Mouse (Mus musculus) forebrain, embryonic 16.5 days (tissue): ENCODE measurements at regions not wholly inside any gene's neighbourhood (a gene's known extent, or its start where the extent isn't known, plus 50 kb on each side); places are given as distances from the start of the nearest gene placed in this dataset.

ENCODE experiments used
- ATAC-seq: fragments of 200-750 bp; cut with Nextera tagmentation; 2 replicates; pipeline ENCODE4 v1.8.0; 2017; ENCODE audit warnings: mild to moderate bottlenecking, moderate library complexity
- H3K27ac ChIP-seq: fragments of 300-500 bp; sonication (generic); 2 replicates; pipeline ENCODE4 v1.5.1; 2014; ENCODE audit warnings: low read length, control low read depth
- H3K27me3 ChIP-seq: fragments of 300-500 bp; sonication (generic); replicated peaks from 2 replicates; pipeline ENCODE4 v1.6.1; 2014; ENCODE audit warnings: low read length; ENCODE audit not compliant: control insufficient read depth, insufficient read depth
- H3K36me3 ChIP-seq: fragments of 300-500 bp; sonication (generic); 2 replicates; pipeline ENCODE4 v1.6.1; 2014; ENCODE audit not compliant: control insufficient read depth, insufficient read depth
- H3K4me1 ChIP-seq: fragments of 300-500 bp; sonication (generic); replicated peaks from 2 replicates; pipeline ENCODE4 v1.6.1; 2014; ENCODE audit warnings: low read length; ENCODE audit not compliant: control insufficient read depth, insufficient read depth
- H3K4me2 ChIP-seq: fragments of 300-500 bp; sonication (generic); 2 replicates; pipeline ENCODE4 v1.6.1; 2014; ENCODE audit warnings: mild to moderate bottlenecking, low read length, control low read depth
- H3K4me3 ChIP-seq: fragments of 300-500 bp; sonication (generic); replicated peaks from 2 replicates; pipeline ENCODE4 v1.5.1; 2014; ENCODE audit warnings: mild to moderate bottlenecking, low read length, control low read depth
- H3K9ac ChIP-seq: fragments of 300-500 bp; sonication (generic); replicated peaks from 2 replicates; pipeline ENCODE4 v1.6.1; 2014; ENCODE audit warnings: low read depth, low read length, control low read depth
- H3K9me3 ChIP-seq: fragments of 300-500 bp; sonication (generic); 2 replicates; pipeline ENCODE4 v1.6.1; 2016; ENCODE audit warnings: low read length; ENCODE audit not compliant: control insufficient read depth
- WGBS: fragments of 180-500 bp; shearing (Covaris S2); extraction: QIAGEN DNeasy Blood & Tissue Kit; methylation state at CpG from one replicate; pipeline ENCODE4 v1.1.7; 2014; 5-methylcytosine and 5-hydroxymethylcytosine counted together

DNA sequence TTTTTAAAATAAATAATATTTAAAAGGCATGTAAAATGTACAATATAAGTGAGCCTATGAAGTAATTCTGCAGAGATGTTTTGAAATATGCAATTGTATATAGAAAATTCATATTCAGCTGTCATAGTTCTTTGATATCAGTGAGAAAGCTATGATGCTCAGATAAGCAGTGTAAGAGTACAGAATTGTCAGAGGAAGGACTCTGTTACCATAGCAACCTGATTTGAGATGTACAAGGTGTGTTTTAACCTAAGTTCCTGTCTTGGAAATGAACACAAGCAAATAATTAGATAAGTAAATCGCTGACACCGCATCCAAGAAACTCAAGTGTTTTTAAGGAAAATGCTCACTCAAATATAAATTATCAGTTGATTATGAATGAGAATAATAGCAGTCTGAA is 271.8 kb downstream of the Gabrg2 start:
- H3K9me3 ChIP-seq: no peaks in the 10 kb centered on the region
- ATAC-seq: peak; percentile 61; the same call in 1 of the 2 replicates
- no peak overlapping the region for H3K4me2 ChIP-seq
- 92% methylated on average over 2 of the region's 2 CpGs for WGBS
- H3K27ac ChIP-seq: no peak overlapping the region
- H3K9ac ChIP-seq: no peak overlapping the region
- H3K4me1 ChIP-seq: no peaks in the 10 kb centered on the region
- H3K4me3 ChIP-seq: no peak overlapping the region
- no peaks in the 10 kb centered on the region for H3K27me3 ChIP-seq
- no peaks in the 10 kb centered on the region for H3K36me3 ChIP-seq

DNA sequence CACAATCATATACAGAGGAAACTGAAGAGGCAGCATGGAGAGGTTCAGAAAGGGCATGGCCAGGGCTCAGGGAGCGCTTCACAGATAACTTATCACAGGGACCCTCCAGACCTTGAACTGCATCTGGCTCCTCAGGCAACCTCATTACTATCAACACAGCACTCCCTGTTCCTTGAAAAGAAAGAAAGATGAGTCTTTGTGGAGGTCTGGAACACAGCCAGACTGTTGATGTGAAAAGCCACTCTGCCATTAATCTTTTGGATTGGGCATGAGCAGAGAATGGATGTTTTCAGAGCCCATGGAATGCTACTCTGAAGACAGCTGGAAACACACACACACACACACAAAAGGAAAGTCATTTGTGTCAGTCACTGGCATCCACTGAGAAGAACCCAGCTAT is 284.0 kb downstream of the Gabrg2 start:
- ATAC-seq: no peak
- WGBS: 78% methylated on average over 1 of the region's 1 CpGs
- Histone ChIP-seq H3K4me3 (no peak overlapping the region), H3K4me2 (no peak overlapping the region), H3K4me1 (no peaks in the 10 kb centered on the region), H3K36me3 (no peaks in the 10 kb centered on the region), H3K9me3 (no peaks in the 10 kb centered on the region), H3K27me3 (no peaks in the 10 kb centered on the region), H3K9ac (no peak overlapping the region), H3K27ac (no peak overlapping the region)

- Histone ChIP-seq H3K9me3 (no peaks in the 10 kb centered on the region), H3K9ac (no peak overlapping the region), H3K27me3 (no peaks in the 10 kb centered on the region), H3K4me3 (no peak overlapping the region), H3K4me1 (no peaks in the 10 kb centered on the region), H3K4me2 (no peak overlapping the region), H3K27ac (no peak overlapping the region), H3K36me3 (no peaks in the 10 kb centered on the region)
- no peak for ATAC-seq
- WGBS: 68% methylated on average over 3 of the region's 3 CpGs
Observed at GRCm38 (mm10) chr11:41690682-41691081, 310.0 kb downstream of the Gabrg2 start.

GRCm38 (mm10) chr11:41682991-41683390 is 317.7 kb downstream of the Gabrg2 start:
- Histone ChIP-seq H3K27me3 (no peaks in the 10 kb centered on the region), H3K4me2 (no peak overlapping the region), H3K4me1 (no peaks in the 10 kb centered on the region), H3K9me3 (no peaks in the 10 kb centered on the region), H3K4me3 (no peak overlapping the region), H3K27ac (no peak overlapping the region), H3K9ac (no peak overlapping the region), H3K36me3 (no peaks in the 10 kb centered on the region)
- 14% methylated on average over 1 of the region's 1 CpGs for WGBS
- no peak for ATAC-seq

- 87% methylated on average over 1 of the region's 1 CpGs for WGBS
- Histone ChIP-seq H3K4me3 (no peak overlapping the region), H3K4me1 (no peaks in the 10 kb centered on the region), H3K4me2 (no peak overlapping the region), H3K9ac (no peak overlapping the region), H3K27ac (no peak overlapping the region), H3K36me3 (no peaks in the 10 kb centered on the region), H3K27me3 (no peaks in the 10 kb centered on the region), H3K9me3 (no peaks in the 10 kb centered on the region)
- ATAC-seq: no peak
Observed at GRCm38 (mm10) chr11:41652566-41652965, 348.1 kb downstream of the Gabrg2 start.

DNA sequence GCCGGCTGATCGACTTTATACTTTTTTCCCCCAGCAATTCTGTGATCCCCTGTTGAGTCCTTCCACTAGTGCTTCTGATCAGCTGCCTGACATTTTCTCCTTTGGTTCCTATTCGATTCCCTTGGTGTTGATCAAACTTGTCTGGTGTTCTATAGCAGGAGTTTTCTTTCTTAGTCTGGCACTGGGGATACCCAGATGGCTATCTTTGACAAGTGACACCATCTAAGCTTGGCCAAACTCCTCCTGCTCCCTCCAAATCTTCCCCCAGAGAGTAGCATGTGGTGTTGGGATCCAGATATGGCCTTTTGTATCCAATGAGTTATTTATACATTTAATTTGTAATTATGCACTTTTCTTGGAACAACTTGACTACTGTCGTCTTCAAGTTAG is 355.2 kb downstream of the Gabrg2 start:
- H3K9ac ChIP-seq: no peak overlapping the region
- H3K27me3 ChIP-seq: no peaks in the 10 kb centered on the region
- 42% methylated on average over 4 of the region's 4 CpGs for WGBS
- no peaks in the 10 kb centered on the region for H3K36me3 ChIP-seq
- H3K4me3 ChIP-seq: no peak overlapping the region
- H3K4me1 ChIP-seq: peaks cover 6% of the 10 kb centered on the region; the same call in 1 of the 2 replicates
- no peaks in the 10 kb centered on the region for H3K9me3 ChIP-seq
- H3K27ac ChIP-seq: no peak overlapping the region
- no peak for ATAC-seq
- no peak overlapping the region for H3K4me2 ChIP-seq

GRCm38 (mm10) chr11:41644725-41645501 is 355.7 kb downstream of the Gabrg2 start:
- H3K27ac ChIP-seq: no peak overlapping the region
- 41% methylated on average over 7 of the region's 7 CpGs for WGBS
- no peak overlapping the region for H3K9ac ChIP-seq
- H3K4me1 ChIP-seq: peaks cover 6% of the 10 kb centered on the region; the same call in 1 of the 2 replicates
- 0 out of 2 replicates have a peak, but pooled peaks have one; percentile 28 for ATAC-seq
- H3K4me2 ChIP-seq: no peak overlapping the region
- H3K9me3 ChIP-seq: no peaks in the 10 kb centered on the region
- no peaks in the 10 kb centered on the region for H3K36me3 ChIP-seq
- H3K27me3 ChIP-seq: no peaks in the 10 kb centered on the region
- H3K4me3 ChIP-seq: no peak overlapping the region

GRCm38 (mm10) chr11:41644083-41644482 is 356.6 kb downstream of the Gabrg2 start:
- H3K27ac ChIP-seq: no peak overlapping the region
- no peak for ATAC-seq
- WGBS: 58% methylated on average over 3 of the region's 3 CpGs

DNA sequence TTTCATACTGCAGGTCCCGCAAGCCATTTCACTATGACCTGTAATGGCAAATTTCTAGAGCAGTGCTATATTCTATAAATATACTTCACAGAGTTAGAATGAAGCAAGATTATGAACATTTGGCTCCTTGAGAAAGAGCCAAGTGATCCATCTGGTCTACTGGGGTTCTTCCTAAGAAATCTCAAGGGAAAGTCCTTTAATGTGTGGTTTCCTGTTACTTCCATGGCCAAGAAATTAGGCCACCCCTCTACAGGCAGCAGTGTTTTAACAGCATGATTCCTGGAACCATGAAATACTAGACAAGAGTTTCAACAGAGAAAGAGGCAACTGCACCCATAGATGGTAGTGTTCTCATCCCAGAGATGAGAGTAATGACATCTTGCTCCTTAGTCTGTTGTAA is 401.7 kb downstream of the Gabrg2 start:
- Histone ChIP-seq H3K27ac (no peak overlapping the region), H3K4me2 (no peak overlapping the region), H3K4me3 (no peak overlapping the region), H3K9me3 (no peaks in the 10 kb centered on the region), H3K36me3 (no peaks in the 10 kb centered on the region), H3K27me3 (no peaks in the 10 kb centered on the region), H3K4me1 (no peaks in the 10 kb centered on the region), H3K9ac (no peak overlapping the region)
- 94% methylated on average over 1 of the region's 1 CpGs for WGBS
- peak; percentile 47; the same call in 1 of the 2 replicates for ATAC-seq

More at GRCm38 (mm10) chr11:41644083-41644482, 356.6 kb downstream of the Gabrg2 start:
- no peak overlapping the region for H3K4me2 ChIP-seq
- H3K9ac ChIP-seq: no peak overlapping the region
- no peak overlapping the region for H3K4me3 ChIP-seq
- H3K9me3 ChIP-seq: no peaks in the 10 kb centered on the region
- peaks cover 6% of the 10 kb centered on the region; the same call in 1 of the 2 replicates for H3K4me1 ChIP-seq
- H3K27me3 ChIP-seq: no peaks in the 10 kb centered on the region
- no peaks in the 10 kb centered on the region for H3K36me3 ChIP-seq
